Mouse (Mus musculus): ENCODE data around the gene Ubald2. TPM values are rescaled to one million over a fixed set of nuclear protein-coding genes. Genes with fewer than 3 reads are reported as not detected.

Ubald2 gene
- polyA plus RNA-seq, 1 experiment from 2014 or later: 53.8 TPM

GRCm38 (mm10) chr11:116439269-116440240, 5.7 kb downstream of the Ubald2 start:
- Histone ChIP-seq H3K4me3 (no peak overlapping the region), H3K27me3 (replicated peaks) (no peaks in the 10 kb centered on the region), H3K27ac (no peak overlapping the region), H3K9ac (no peak overlapping the region), H3K36me3 (peaks cover 27% of the 10 kb centered on the region), H3K4me1 (peaks cover 34% of the 10 kb centered on the region), H3K9me3 (no peaks in the 10 kb centered on the region), H3K4me2 (replicated peaks) (no peak overlapping the region)
- no peak for ATAC-seq (ENCODE audit: low FRiP score, low read depth)
- 82% methylated on average over 19 of the region's 19 CpGs for WGBS

- Histone ChIP-seq H3K9me3 (no peaks in the 10 kb centered on the region), H3K36me3 (peaks cover 27% of the 10 kb centered on the region), H3K27me3 (replicated peaks) (no peaks in the 10 kb centered on the region), H3K4me3 (no peak overlapping the region), H3K9ac (no peak overlapping the region), H3K27ac (peak overlapping the region; percentile 7; the same call in 1 of the 2 replicates), H3K4me2 (replicated peaks) (no peak overlapping the region), H3K4me1 (peaks cover 29% of the 10 kb centered on the region)
- ATAC-seq (ENCODE audit: low FRiP score, low read depth): no peak
- 88% methylated on average over 7 of the region's 7 CpGs for WGBS
Measured at GRCm38 (mm10) chr11:116440408-116441068, 6.6 kb downstream of the Ubald2 start.

- H3K27ac ChIP-seq: no peak overlapping the region
- peaks cover 16% of the 10 kb centered on the region for H3K4me1 ChIP-seq
- no peaks in the 10 kb centered on the region for H3K9me3 ChIP-seq
- no peak overlapping the region for H3K4me2 ChIP-seq (replicated peaks)
- peaks cover 12% of the 10 kb centered on the region for H3K27me3 ChIP-seq (replicated peaks)
- ATAC-seq (ENCODE audit: low FRiP score, low read depth): no peak
- WGBS: 82% methylated on average over 15 of the region's 15 CpGs
- peaks cover 11% of the 10 kb centered on the region for H3K36me3 ChIP-seq
- H3K4me3 ChIP-seq: no peak overlapping the region
- 0 out of 2 replicates have a peak overlapping the region, but pooled peaks have one; percentile 1 for H3K9ac ChIP-seq
Measured at GRCm38 (mm10) chr11:116442129-116442866, 8.4 kb downstream of the Ubald2 start.

- Histone ChIP-seq H3K9ac (0 out of 2 replicates have a peak overlapping the region, but pooled peaks have one; percentile 1), H3K4me3 (no peak overlapping the region), H3K27me3 (replicated peaks) (peaks cover 15% of the 10 kb centered on the region), H3K36me3 (peaks cover 6% of the 10 kb centered on the region), H3K4me2 (replicated peaks) (no peak overlapping the region), H3K27ac (no peak overlapping the region), H3K4me1 (peaks cover 11% of the 10 kb centered on the region; the same call in 1 of the 2 replicates), H3K9me3 (no peaks in the 10 kb centered on the region)
- 78% methylated on average over 6 of the region's 6 CpGs for WGBS
- no peak for ATAC-seq (ENCODE audit: low FRiP score, low read depth)
Measured at GRCm38 (mm10) chr11:116442867-116443177, 8.9 kb downstream of the Ubald2 start.

- Histone ChIP-seq H3K9ac (no peak overlapping the region), H3K4me3 (no peak overlapping the region), H3K9me3 (no peaks in the 10 kb centered on the region), H3K36me3 (peaks cover 6% of the 10 kb centered on the region), H3K27ac (no peak overlapping the region), H3K27me3 (replicated peaks) (peaks cover 15% of the 10 kb centered on the region), H3K4me1 (peaks cover 11% of the 10 kb centered on the region; the same call in 1 of the 2 replicates), H3K4me2 (replicated peaks) (no peak overlapping the region)
- no peak for ATAC-seq (ENCODE audit: low FRiP score, low read depth)
- 87% methylated on average over 6 of the region's 6 CpGs for WGBS
Measured at GRCm38 (mm10) chr11:116443311-116443710, 9.4 kb downstream of the Ubald2 start.

- H3K27ac ChIP-seq: no peak overlapping the region
- H3K9me3 ChIP-seq: no peaks in the 10 kb centered on the region
- no peak overlapping the region for H3K4me2 ChIP-seq (replicated peaks)
- H3K4me3 ChIP-seq: no peak overlapping the region
- H3K36me3 ChIP-seq: peaks cover 4% of the 10 kb centered on the region
- H3K27me3 ChIP-seq (replicated peaks): peaks cover 15% of the 10 kb centered on the region
- no peak for ATAC-seq (ENCODE audit: low FRiP score, low read depth)
- peaks cover 11% of the 10 kb centered on the region; the same call in 1 of the 2 replicates for H3K4me1 ChIP-seq
- 92% methylated on average over 6 of the region's 6 CpGs for WGBS
- no peak overlapping the region for H3K9ac ChIP-seq
Measured at GRCm38 (mm10) chr11:116443935-116444334, 10.0 kb downstream of the Ubald2 start.

GRCm38 (mm10) chr11:116445596-116446307, 11.9 kb downstream of the Ubald2 start:
- Histone ChIP-seq H3K27me3 (replicated peaks) (peaks cover 18% of the 10 kb centered on the region), H3K4me1 (peaks cover 11% of the 10 kb centered on the region; the same call in 1 of the 2 replicates), H3K9me3 (0 out of 2 replicates have a peak, but pooled peaks cover 5% of the 10 kb centered on the region), H3K4me2 (replicated peaks) (0 out of 2 replicates have a peak overlapping the region, but pooled peaks have one; percentile 16), H3K27ac (no peak overlapping the region), H3K36me3 (no peaks in the 10 kb centered on the region), H3K9ac (no peak overlapping the region), H3K4me3 (no peak overlapping the region)
- ATAC-seq (ENCODE audit: low FRiP score, low read depth): peak; percentile 52; the same call in 1 of the 2 replicates
- 30% methylated on average over 16 of the region's 16 CpGs for WGBS

- peaks cover 18% of the 10 kb centered on the region for H3K27me3 ChIP-seq (replicated peaks)
- peaks cover 11% of the 10 kb centered on the region; the same call in 1 of the 2 replicates for H3K4me1 ChIP-seq
- no peak overlapping the region for H3K4me2 ChIP-seq (replicated peaks)
- 0 out of 2 replicates have a peak, but pooled peaks cover 5% of the 10 kb centered on the region for H3K9me3 ChIP-seq
- H3K4me3 ChIP-seq: no peak overlapping the region
- no peak for ATAC-seq (ENCODE audit: low FRiP score, low read depth)
- WGBS: 16% methylated on average over 19 of the region's 19 CpGs
- no peak overlapping the region for H3K9ac ChIP-seq
- no peak overlapping the region for H3K27ac ChIP-seq
- H3K36me3 ChIP-seq: no peaks in the 10 kb centered on the region
Measured at GRCm38 (mm10) chr11:116446308-116446887, 12.5 kb downstream of the Ubald2 start.

- no peak for ATAC-seq (ENCODE audit: low FRiP score, low read depth)
- Histone ChIP-seq H3K4me2 (replicated peaks) (no peak overlapping the region), H3K9ac (no peak overlapping the region), H3K9me3 (0 out of 2 replicates have a peak, but pooled peaks cover 5% of the 10 kb centered on the region), H3K27ac (no peak overlapping the region), H3K4me3 (no peak overlapping the region), H3K4me1 (peaks cover 11% of the 10 kb centered on the region; the same call in 1 of the 2 replicates), H3K27me3 (replicated peaks) (peaks cover 18% of the 10 kb centered on the region), H3K36me3 (no peaks in the 10 kb centered on the region)
- 71% methylated on average over 5 of the region's 5 CpGs for WGBS
Measured at GRCm38 (mm10) chr11:116447822-116448221, 13.9 kb downstream of the Ubald2 start.

- H3K27ac ChIP-seq: no peak overlapping the region
- H3K4me2 ChIP-seq (replicated peaks): no peak overlapping the region
- peaks cover 18% of the 10 kb centered on the region for H3K27me3 ChIP-seq (replicated peaks)
- no peak overlapping the region for H3K4me3 ChIP-seq
- 97% methylated on average over 3 of the region's 3 CpGs for WGBS
- H3K36me3 ChIP-seq: no peaks in the 10 kb centered on the region
- ATAC-seq (ENCODE audit: low FRiP score, low read depth): no peak
- peaks cover 7% of the 10 kb centered on the region; the same call in 1 of the 2 replicates for H3K4me1 ChIP-seq
- no peak overlapping the region for H3K9ac ChIP-seq
- 0 out of 2 replicates have a peak, but pooled peaks cover 5% of the 10 kb centered on the region for H3K9me3 ChIP-seq
Measured at GRCm38 (mm10) chr11:116449341-116449740, 15.4 kb downstream of the Ubald2 start.

- no peak for ATAC-seq (ENCODE audit: low FRiP score, low read depth)
- WGBS: 93% methylated on average over 10 of the region's 10 CpGs
Measured at GRCm38 (mm10) chr11:116453889-116454288, 20.0 kb downstream of the Ubald2 start.

More at GRCm38 (mm10) chr11:116453889-116454288, 20.0 kb downstream of the Ubald2 start:
- Histone ChIP-seq H3K9me3 (0 out of 2 replicates have a peak, but pooled peaks cover 5% of the 10 kb centered on the region), H3K4me1 (no peaks in the 10 kb centered on the region), H3K27ac (no peak overlapping the region), H3K9ac (no peak overlapping the region), H3K4me2 (replicated peaks) (no peak overlapping the region), H3K4me3 (no peak overlapping the region), H3K36me3 (no peaks in the 10 kb centered on the region), H3K27me3 (replicated peaks) (0 out of 2 replicates have a peak, but pooled peaks cover 3% of the 10 kb centered on the region)
